8 mouse cellular contexts compared by ENCODE assay signal in the genomic region with DNA sequence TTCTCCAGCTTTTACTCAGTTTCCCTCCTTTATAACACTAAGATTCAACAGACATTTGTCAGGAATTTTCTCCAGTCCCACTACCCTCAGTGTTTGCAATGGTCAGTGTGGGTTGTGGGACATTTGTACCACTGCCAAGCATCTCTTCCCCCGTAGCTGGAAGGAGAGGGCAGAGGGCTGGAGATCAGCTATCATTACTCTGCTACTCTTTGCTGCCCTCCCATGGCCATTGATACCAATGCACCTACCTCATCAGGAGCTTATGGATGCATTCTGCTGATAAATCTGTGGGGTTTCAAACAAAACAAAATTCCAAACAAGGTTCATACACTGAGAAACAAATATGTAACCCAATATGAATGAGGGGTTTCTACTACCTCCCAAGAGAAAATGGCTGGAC. TPM values are rescaled to one million over a fixed set of nuclear protein-coding genes. Genes with fewer than 3 reads are reported as not detected.
DNase-seq lines count a peak whose midpoint lies in the region; ATAC-seq and TF ChIP-seq lines count a peak whose summit lies in the region.

No protein-coding gene starts in this region.

- WGBS in heart, embryonic 10.5 days, result 29% methylated on average over 1 of the region's 1 CpGs
- 12% methylated on average over 1 of the region's 1 CpGs for WGBS in stomach, postnatal 0 days

- H3K27me3 ChIP-seq in heart, embryonic 10.5 days (ENCODE audit: insufficient read depth, poor library complexity, severe bottlenecking), result no peaks in the 10 kb centered on the region
- no peaks in the 10 kb centered on the region for H3K27me3 ChIP-seq in stomach, postnatal 0 days (ENCODE audit: control insufficient read depth, insufficient read depth, low read length)

- no peak overlapping the region for H3K4me3 ChIP-seq in heart, embryonic 10.5 days
- H3K4me3 ChIP-seq in cortical plate, adult 2 months (ENCODE audit: insufficient read depth, low read length), result no peak overlapping the region
- H3K4me3 ChIP-seq in stomach, postnatal 0 days (ENCODE audit: low read depth, low read length), result no peak overlapping the region

- no peak overlapping the region for H3K4me2 ChIP-seq in stomach, postnatal 0 days (replicated peaks; ENCODE audit: low read depth)

- no peak overlapping the region for H3K9ac ChIP-seq in stomach, postnatal 0 days (ENCODE audit: low read length)

- TF ChIP-seq CTCF in cortical plate, adult 2 months (IDR thresholded peaks at IDR 0.05; ENCODE audit: extremely low read depth, insufficient read depth, low read length), result peak; percentile 68
- TF ChIP-seq CTCF in stomach, postnatal 0 days (IDR thresholded peaks at IDR 0.05; ENCODE audit: low read depth), result peak; percentile 83

- H3K9me3 ChIP-seq in heart, embryonic 10.5 days, result no peaks in the 10 kb centered on the region
- no peaks in the 10 kb centered on the region for H3K9me3 ChIP-seq in stomach, postnatal 0 days (ENCODE audit: control insufficient read depth, low read length)

- peak; percentile 84 to 95; a peak in 3 of 4 replicates for ATAC-seq in hematopoietic stem cell, adult 5-6 weeks (replicated peaks in 1 of 2; ENCODE audit: insufficient read depth in 1 of 2, low FRiP score in 2 of 2, low TSS enrichment in 1 of 2, low read depth in 1 of 2, poor library complexity in 2 of 2, severe bottlenecking in 2 of 2)
- ATAC-seq in stomach, postnatal 0 days (ENCODE audit: low FRiP score, low TSS enrichment), result no peak

- intact Hi-C loops in heart, postnatal 14 days (cut with DNase I), result no loop called here

- TF ChIP-seq POLR2A in cortical plate, adult 2 months (IDR thresholded peaks at IDR 0.05; ENCODE audit: extremely low read depth, insufficient read depth, low read length), result no peak

- peak; percentile 10 to 29 for DNase-seq in heart, postnatal 14 days
- DNase-seq in heart, embryonic 10.5 days (ENCODE audit: low spot score), result no peak
- DNase-seq in NIH3T3 (ENCODE audit: low read depth), result peak; percentile 4
- DNase-seq in layer of hippocampus, postnatal 36 days, result peak; percentile 42 to 45
- peak; percentile 58 for DNase-seq in mesoderm, embryonic 11.5 days (ENCODE audit: low read depth, low spot score)
- DNase-seq in stomach, postnatal 0 days (ENCODE audit: low spot score), result peak; percentile 23

- no peak overlapping the region for H3K27ac ChIP-seq in heart, embryonic 10.5 days
- no peak overlapping the region for H3K27ac ChIP-seq in cortical plate, adult 2 months (ENCODE audit: insufficient read depth, low read length)
- H3K27ac ChIP-seq in stomach, postnatal 0 days (replicated peaks), result no peak overlapping the region

- TF ChIP-seq EP300 in stomach, postnatal 0 days (optimal IDR thresholded peaks at IDR 0.05), result no peak

- H3K4me1 ChIP-seq in heart, embryonic 10.5 days, result no peaks in the 10 kb centered on the region
- H3K4me1 ChIP-seq in cortical plate, adult 2 months (ENCODE audit: control insufficient read depth, insufficient read depth, low read length), result no peaks in the 10 kb centered on the region
- H3K4me1 ChIP-seq in stomach, postnatal 0 days (replicated peaks; ENCODE audit: control insufficient read depth, insufficient read depth), result no peaks in the 10 kb centered on the region

- no peaks in the 10 kb centered on the region for H3K36me3 ChIP-seq in heart, embryonic 10.5 days
- H3K36me3 ChIP-seq in stomach, postnatal 0 days (ENCODE audit: control insufficient read depth, insufficient read depth, low read length), result no peaks in the 10 kb centered on the region

RNA-seq across cellular contexts. Expression of a gene that starts 40.9 kb away (rescaled TPM):
- total RNA-seq in heart, postnatal 14 days (2021), result 1 to 10 TPM; 5.6 to 9.0 TPM
- polyA plus RNA-seq in heart, embryonic 10.5 days (2016; fragmentation: Nextera tagmentation; extraction: Ambion mirVana), result 5.8 and 8.0 TPM in 2 replicates
- polyA plus RNA-seq in cortical plate, adult 2 months (2012; rRNA removed), result 12.4 and 13.4 TPM in 2 replicates
- total RNA-seq in hematopoietic stem cell, adult 5-6 weeks (2017), result 0.31 TPM in 1 of 2 replicates, not detected in the other
- total RNA-seq in layer of hippocampus, postnatal 36 days (2021), result 10 to 100 TPM; 12.5 to 13.2 TPM
- 10.2 and 11.0 TPM in 2 replicates for polyA plus RNA-seq in stomach, postnatal 0 days (2015; fragmentation: Nextera tagmentation; extraction: Ambion mirVana)
